Mouse (Mus musculus): Measurements from ENCODE around the gene Htra2.

The Htra2 gene

GRCm38 (mm10) chr6:83070247-83070310 is 15.0 kb upstream of the Htra2 start, which contains the start of gene Tlx2:
TSS of gene Tlx2 (minus strand) at chr6:83070293.
- no peak for DNase-seq (ENCODE audit: low spot score in 2 of 2)

DNA sequence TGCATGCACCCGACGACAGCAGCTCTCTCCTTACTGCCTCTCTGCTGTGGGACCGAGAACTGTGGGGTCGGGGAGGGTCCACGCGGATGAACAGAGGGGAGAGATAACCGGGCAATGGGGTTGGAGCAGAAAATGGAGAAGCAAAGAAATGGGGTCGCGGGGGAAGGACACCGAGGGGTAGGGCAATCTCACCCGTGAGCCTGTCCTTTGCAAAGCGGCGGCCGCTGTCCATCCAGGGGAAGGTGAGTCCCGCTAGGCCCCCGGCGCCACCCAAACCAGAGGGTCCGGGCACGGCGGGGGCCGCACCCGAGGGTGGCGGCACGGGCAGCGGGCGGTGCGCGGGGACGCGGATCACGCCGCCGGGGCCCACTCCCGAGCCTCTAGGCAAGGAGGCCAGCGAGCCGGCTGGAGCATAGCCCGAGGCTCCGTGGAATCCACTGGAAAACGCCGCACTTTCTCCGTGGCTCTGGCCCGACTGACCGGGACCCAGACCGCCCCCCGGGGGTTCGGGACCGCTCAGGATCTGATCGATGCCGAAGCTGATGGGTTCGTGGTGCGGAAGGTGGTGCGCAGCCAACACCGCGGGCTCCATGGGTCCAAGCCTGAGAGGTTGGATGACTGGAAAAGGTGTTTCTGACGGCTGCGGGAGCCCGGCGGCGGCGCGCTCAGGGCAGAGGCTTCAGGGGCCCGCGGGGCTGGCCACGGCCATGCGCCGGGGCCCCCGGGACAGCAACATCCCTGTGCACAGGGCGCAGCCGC is 14.6 kb upstream of the Htra2 start:
- no peak for DNase-seq (ENCODE audit: low spot score in 2 of 2)

- DNase-seq (ENCODE audit: low spot score in 2 of 2) = no peak
These were observed 13.8 kb upstream of the Htra2 start for GRCm38 (mm10) chr6:83068706-83069487.

DNA sequence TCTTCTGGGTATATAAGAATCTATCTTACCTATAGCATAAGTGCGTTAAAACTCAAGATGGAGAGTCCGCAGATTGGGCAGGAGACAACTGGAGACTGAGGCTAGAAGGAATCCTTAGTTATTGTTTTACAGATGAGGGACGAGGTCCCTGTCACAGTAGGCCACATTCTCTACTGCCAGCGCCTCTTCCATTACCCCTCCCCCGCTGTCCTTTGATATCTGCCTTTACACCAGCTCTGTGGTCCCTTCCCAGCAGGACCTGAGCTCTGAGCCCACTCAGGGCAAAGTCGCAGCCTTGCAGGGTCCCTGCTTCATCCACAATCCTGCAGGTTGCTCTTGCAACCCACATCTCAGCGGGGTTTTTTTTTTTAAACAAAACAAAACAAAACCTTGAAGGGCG is 13.1 kb upstream of the Htra2 start:
- DNase-seq (ENCODE audit: low spot score in 2 of 2) = no peak

GRCm38 (mm10) chr6:83066441-83066840 is 11.4 kb upstream of the Htra2 start:
- no peak for DNase-seq (ENCODE audit: low spot score in 2 of 2)

DNA sequence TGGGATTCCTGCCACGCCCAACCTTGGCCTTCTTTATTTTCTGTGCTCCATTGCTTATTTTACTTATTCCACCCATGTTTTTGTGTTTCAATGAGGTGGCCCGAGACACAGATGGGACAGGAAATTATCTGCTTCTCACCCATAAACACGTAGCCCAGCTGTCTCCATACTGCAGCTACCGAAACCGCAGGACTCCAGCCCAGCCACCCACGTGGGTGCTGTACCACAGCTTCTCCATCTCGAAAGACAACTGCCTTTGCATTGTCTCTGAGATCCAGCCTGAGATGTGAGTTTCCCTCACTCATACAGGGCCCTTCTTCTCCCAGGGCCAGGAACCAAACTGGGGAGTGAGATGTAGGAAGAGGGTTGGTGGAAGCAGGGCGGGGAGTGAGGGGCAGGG is 10.9 kb upstream of the Htra2 start:
- no peak for DNase-seq (ENCODE audit: low spot score in 2 of 2)

GRCm38 (mm10) chr6:83058725-83059124 is 3.7 kb upstream of the Htra2 start:
- DNase-seq (ENCODE audit: low spot score in 2 of 2) = no peak

GRCm38 (mm10) chr6:83057790-83058189 is 2.7 kb upstream of the Htra2 start, which contains the start of gene Dqx1:
TSS of gene Dqx1 (plus strand) at chr6:83057844.
- DNase-seq (ENCODE audit: low spot score in 2 of 2) = no peak

DNA sequence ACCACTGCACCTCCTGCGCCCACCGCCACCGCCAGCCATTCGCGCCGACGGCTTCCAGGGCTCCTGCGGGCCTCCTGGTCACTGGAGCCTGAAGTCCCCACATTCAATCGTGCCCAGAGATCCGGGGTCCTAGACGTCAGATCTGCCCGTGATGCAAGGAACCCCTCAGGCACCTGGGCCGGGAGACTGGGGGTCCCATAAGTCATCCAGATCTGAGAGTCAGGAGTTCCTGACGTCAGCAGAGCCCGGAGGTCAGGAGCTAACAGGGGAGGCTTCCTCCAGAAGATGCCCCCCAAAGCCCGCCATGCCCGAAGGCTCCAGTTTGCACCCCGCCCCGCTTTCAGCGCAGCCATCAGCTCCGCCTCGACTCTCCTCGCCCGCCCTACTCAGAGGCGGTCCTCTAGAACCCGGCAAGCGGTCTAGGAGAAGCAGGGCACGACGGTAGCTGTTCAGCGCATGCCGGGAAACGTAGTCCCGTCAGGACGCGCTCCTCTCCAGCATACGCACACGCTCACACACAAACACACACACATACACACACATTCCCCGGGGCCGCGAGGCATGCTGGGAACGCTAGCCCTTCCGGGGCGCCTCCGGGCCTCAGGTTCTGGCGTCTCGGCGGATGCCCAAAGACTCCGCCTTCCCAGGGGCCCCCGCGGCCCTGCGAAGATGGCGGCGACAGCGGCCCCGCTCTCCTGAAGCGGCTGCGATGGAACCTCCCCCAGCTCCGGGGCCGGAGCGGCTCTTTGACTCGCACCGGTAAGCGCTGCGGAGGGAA is 810 bp downstream of the Htra2 start, which contains the start of gene Aup1:
Aup1 (plus strand) TSS at position 448 of the 778 bp plus-strand sequence.
- peak; percentile 95 to 96 for DNase-seq (ENCODE audit: low spot score in 2 of 2)

DNA sequence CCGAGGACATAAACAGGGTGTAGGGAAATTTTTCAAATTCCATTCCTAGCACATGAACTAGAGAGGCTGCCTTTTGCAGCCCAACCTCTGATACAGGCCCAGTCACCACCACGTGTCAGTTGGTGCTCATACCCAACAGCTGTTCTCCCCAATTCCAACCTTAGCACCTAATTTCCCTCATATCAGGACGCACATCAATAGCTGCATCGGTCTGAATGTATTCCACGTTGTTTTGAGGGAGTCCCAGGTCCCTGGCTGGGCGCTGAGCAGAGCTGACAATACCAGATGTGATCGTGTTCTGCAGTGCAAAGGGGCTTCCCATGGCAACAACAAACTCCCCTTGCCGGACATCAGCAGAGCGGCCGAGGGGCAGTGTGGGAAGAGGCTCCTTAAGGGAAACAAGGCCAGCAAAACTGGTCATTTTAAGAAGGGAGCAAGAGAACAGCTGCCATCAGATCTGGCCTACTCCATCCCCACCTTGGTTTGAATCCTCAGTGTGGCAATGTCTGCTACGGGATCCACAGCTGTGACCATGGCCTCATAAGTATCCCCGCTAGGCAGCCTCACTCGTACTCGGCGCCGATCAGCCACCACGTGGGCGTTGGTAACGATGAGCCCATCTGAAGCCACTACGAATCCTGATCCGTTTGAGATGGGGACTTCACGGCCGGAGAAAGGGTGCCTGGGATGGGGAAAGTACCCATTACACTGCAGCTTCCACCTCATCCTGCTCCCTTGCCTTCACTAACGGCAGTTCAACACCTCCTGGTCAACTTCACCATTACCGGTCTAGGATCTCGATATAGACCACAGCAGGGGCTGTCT is 1.7 kb downstream of the Htra2 start:
- peak in 1 of 2 experiments; percentile 38 for DNase-seq (ENCODE audit: low spot score in 2 of 2)

DNA sequence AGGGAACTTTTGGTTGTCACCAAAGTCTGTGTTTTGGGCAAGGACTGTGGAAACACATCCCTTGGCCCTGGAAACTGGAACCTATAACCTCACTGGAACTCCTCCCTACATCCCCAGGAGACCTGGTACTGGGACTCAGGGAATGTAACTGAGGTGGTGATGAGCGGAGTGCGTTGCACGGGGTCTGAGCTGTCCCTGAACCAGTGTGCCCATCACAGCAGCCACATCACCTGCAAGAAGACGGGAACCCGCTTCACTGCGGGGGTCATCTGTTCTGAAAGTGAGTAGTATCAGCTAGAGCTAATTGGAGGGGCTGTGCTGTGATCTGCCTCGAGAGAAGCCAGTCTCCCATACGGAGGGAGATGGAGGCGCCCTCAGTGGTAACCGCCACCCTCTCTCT is 5.7 kb downstream of the Htra2 start:
- DNase-seq (ENCODE audit: low spot score in 2 of 2) = no peak

DNA sequence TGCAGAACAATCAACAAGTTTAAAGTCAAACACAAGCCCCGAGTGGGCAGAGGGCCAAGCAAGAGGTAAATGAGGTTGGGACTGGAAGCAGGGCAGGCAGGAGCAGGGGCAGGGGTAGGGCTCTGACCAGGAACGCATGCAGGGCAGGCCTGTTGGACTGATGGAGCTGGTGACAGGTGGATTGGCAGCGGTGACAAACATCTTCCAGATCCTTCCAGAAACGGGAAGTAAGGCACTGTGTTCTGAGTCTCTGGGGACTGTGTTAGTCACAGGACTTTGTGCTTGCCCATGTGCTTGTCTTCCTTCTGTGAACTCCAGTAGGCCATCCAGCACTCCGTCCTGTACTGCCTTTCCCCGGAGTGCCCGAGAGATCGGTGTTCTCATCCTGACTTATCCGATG is 10.3 kb downstream of the Htra2 start:
- DNase-seq (ENCODE audit: low spot score in 2 of 2) = no peak

GRCm38 (mm10) chr6:83043993-83044392 is 11.1 kb downstream of the Htra2 start:
- DNase-seq (ENCODE audit: low spot score in 2 of 2) = no peak

- no peak for DNase-seq (ENCODE audit: low spot score in 2 of 2)
These were observed 11.5 kb downstream of the Htra2 start for GRCm38 (mm10) chr6:83043561-83043960.

- no peak for DNase-seq (ENCODE audit: low spot score in 2 of 2)
These were observed 14.5 kb downstream of the Htra2 start for GRCm38 (mm10) chr6:83040601-83041000.

GRCm38 (mm10) chr6:83038496-83039012 is 16.5 kb downstream of the Htra2 start:
- DNase-seq (ENCODE audit: low spot score in 2 of 2) = peak; percentile 76 to 77

- no peak for DNase-seq (ENCODE audit: low spot score in 2 of 2)
These were observed 17.9 kb downstream of the Htra2 start for GRCm38 (mm10) chr6:83037188-83037587.

DNA sequence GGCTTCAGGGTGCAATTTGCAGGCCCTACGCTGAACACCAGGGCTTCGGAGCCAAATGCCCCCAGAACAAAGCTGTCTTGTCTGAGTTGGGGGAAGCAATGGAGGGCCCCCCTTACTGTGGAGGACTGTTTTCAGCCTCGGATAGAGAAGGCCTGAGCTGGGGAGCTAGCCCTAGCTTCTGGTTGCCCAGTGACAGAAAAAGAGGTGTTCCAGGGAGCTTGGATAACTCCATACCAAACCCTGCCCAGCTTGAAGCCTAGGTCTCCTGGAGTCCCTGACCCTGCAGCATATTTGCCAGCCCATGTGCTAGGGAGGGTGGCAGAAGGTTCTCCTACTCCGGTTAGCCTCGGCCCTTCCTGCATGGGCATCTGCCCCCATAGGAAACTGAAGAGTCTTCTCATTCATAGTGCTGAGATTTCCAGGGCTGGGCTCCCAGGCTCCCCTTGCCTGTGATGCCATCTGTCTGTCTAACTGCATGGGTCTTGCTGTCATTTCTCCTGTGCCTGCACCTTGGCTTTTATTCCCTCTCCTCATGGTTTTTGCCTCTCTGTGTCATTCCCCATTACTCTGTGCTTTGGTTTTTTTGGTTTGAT is 20.5 kb downstream of the Htra2 start:
- no peak for DNase-seq (ENCODE audit: low spot score in 2 of 2)

- no peak for DNase-seq (ENCODE audit: low spot score in 2 of 2)
These were observed 21.6 kb downstream of the Htra2 start, which contains the start of the genes Dok1 and Loxl3 for GRCm38 (mm10) chr6:83033249-83034185. TSS of gene Dok1 (minus strand) at chr6:83033471. TSS of gene Loxl3 (plus strand) at chr6:83034173.

DNA sequence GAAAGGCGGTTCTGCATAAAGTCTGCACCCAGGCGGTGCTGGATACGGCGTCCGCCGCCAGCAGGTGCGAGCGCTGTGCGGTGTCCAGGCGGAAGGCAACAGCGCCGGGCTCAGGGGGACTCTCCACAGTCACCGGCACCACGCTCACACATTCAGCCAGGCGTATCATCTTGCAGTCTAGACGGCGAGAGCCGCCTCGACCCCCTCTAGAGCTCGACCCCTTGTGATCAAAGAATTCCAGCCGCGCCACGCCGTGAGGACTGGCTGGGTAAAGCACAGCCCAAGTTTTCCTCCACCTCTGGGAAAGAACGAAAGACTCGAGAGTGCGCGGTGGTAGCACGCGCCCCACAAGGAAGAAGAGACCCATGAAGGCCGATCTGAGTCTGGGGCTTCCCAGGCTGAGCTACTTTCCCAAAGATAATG is 22.3 kb downstream of the Htra2 start:
- no peak for DNase-seq (ENCODE audit: low spot score in 2 of 2)
